Mouse (Mus musculus): ENCODE measurements around the gene Tln1. TPM values are rescaled to one million over a fixed set of nuclear protein-coding genes. Genes with fewer than 3 reads are reported as not detected.

Gene Tln1
- polyA plus RNA-seq, 1 experiment from 2014 or later: 64.9 TPM

DNA sequence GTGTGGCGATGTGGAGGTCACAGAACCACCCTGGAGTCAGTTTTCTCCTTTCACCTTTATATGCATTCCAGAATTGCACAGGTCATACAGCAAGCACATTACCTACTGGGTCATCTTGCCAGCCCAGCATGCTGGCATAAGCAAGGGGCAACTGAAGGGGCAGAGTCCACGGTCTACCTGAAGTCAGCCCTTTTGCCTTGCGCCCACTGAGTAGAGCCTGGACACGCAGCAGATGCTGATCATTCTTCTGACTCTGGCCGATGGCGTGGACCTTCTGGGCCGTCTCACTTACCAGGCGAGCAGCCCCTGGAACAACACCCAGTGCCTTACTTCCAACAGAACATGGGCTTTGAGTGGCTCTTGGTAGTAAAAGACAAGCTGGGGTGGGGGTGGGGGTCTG is 65.1 kb downstream of the Tln1 start:
- no peak overlapping the region for H3K4me2 ChIP-seq (ENCODE audit: low read length)
- no peak for TF ChIP-seq CTCF (IDR thresholded peaks at IDR 0.05; ENCODE audit: low read depth)
- 89% methylated on average over 8 of the region's 8 CpGs for WGBS
- peaks cover 10% of the 10 kb centered on the region; the same call in 1 of the 2 replicates for H3K4me1 ChIP-seq (replicated peaks; ENCODE audit: insufficient read depth, low read length)
- H3K9me3 ChIP-seq (replicated peaks; ENCODE audit: low read length): no peaks in the 10 kb centered on the region
- ATAC-seq (replicated peaks; ENCODE audit: low FRiP score, low read depth) (no peak), DNase-seq (ENCODE audit: low spot score) (no peak)
- H3K9ac ChIP-seq (ENCODE audit: low read depth, low read length): no peak overlapping the region
- H3K4me3 ChIP-seq (replicated peaks; ENCODE audit: low read depth, low read length): no peak overlapping the region
- peak overlapping the region; percentile 62 for H3K27ac ChIP-seq
- no peaks in the 10 kb centered on the region for H3K27me3 ChIP-seq (ENCODE audit: insufficient read depth, low read length)
- H3K36me3 ChIP-seq (ENCODE audit: insufficient read depth, low read length): peaks cover 15% of the 10 kb centered on the region

GRCm38 (mm10) chr4:43496587-43496986 is 65.9 kb downstream of the Tln1 start:
- H3K36me3 ChIP-seq (ENCODE audit: insufficient read depth, low read length): peaks cover 15% of the 10 kb centered on the region
- H3K27ac ChIP-seq: no peak overlapping the region
- WGBS: 49% methylated on average over 6 of the region's 6 CpGs
- ATAC-seq (replicated peaks; ENCODE audit: low FRiP score, low read depth): no peak
- H3K9ac ChIP-seq (ENCODE audit: low read depth, low read length): no peak overlapping the region
- H3K4me3 ChIP-seq (replicated peaks; ENCODE audit: low read depth, low read length): no peak overlapping the region
- H3K4me1 ChIP-seq (replicated peaks; ENCODE audit: insufficient read depth, low read length): peaks cover 10% of the 10 kb centered on the region; the same call in 1 of the 2 replicates
- no peak for DNase-seq (ENCODE audit: low spot score)
- no peaks in the 10 kb centered on the region for H3K9me3 ChIP-seq (replicated peaks; ENCODE audit: low read length)
- TF ChIP-seq CTCF (IDR thresholded peaks at IDR 0.05; ENCODE audit: low read depth): no peak
- H3K4me2 ChIP-seq (ENCODE audit: low read length): no peak overlapping the region
- no peaks in the 10 kb centered on the region for H3K27me3 ChIP-seq (ENCODE audit: insufficient read depth, low read length)

GRCm38 (mm10) chr4:43493846-43494240 is 68.6 kb downstream of the Tln1 start:
- Histone ChIP-seq H3K9ac (ENCODE audit: low read depth, low read length) (peak overlapping the region; percentile 56), H3K9me3 (replicated peaks; ENCODE audit: low read length) (no peaks in the 10 kb centered on the region), H3K4me1 (replicated peaks; ENCODE audit: insufficient read depth, low read length) (peaks cover 10% of the 10 kb centered on the region; the same call in 1 of the 2 replicates), H3K36me3 (ENCODE audit: insufficient read depth, low read length) (peaks cover 15% of the 10 kb centered on the region), H3K4me3 (replicated peaks; ENCODE audit: low read depth, low read length) (peak overlapping the region; percentile 63), H3K27me3 (ENCODE audit: insufficient read depth, low read length) (no peaks in the 10 kb centered on the region), H3K4me2 (ENCODE audit: low read length) (peak overlapping the region; percentile 63), H3K27ac (peak overlapping the region; percentile 71)
- DNase-seq (ENCODE audit: low spot score) (peak; percentile 44), ATAC-seq (replicated peaks; ENCODE audit: low FRiP score, low read depth) (no peak)
- TF ChIP-seq CTCF (IDR thresholded peaks at IDR 0.05; ENCODE audit: low read depth): no peak
- 1% methylated on average over 9 of the region's 9 CpGs for WGBS

GRCm38 (mm10) chr4:43493186-43493845 is 69.2 kb downstream of the Tln1 start:
- H3K4me3 ChIP-seq (replicated peaks; ENCODE audit: low read depth, low read length): peak overlapping the region; percentile 63
- H3K27me3 ChIP-seq (ENCODE audit: insufficient read depth, low read length): no peaks in the 10 kb centered on the region
- DNase-seq (ENCODE audit: low spot score) (peak; percentile 96), ATAC-seq (replicated peaks; ENCODE audit: low FRiP score, low read depth) (peak; percentile 80)
- H3K27ac ChIP-seq: peak overlapping the region; percentile 71
- peak overlapping the region; percentile 63 for H3K4me2 ChIP-seq (ENCODE audit: low read length)
- TF ChIP-seq CTCF (IDR thresholded peaks at IDR 0.05; ENCODE audit: low read depth): peak; percentile 20; the same call in 1 of the 2 replicates
- peaks cover 15% of the 10 kb centered on the region for H3K36me3 ChIP-seq (ENCODE audit: insufficient read depth, low read length)
- under 1% methylated on average over 47 of the region's 47 CpGs for WGBS
- peak overlapping the region; percentile 56 for H3K9ac ChIP-seq (ENCODE audit: low read depth, low read length)
- peaks cover 9% of the 10 kb centered on the region; the same call in 1 of the 2 replicates for H3K4me1 ChIP-seq (replicated peaks; ENCODE audit: insufficient read depth, low read length)
- no peaks in the 10 kb centered on the region for H3K9me3 ChIP-seq (replicated peaks; ENCODE audit: low read length)

- Histone ChIP-seq H3K27ac (peak within 1 kb of the TSS; percentile 71), H3K4me2 (ENCODE audit: low read length) (peak within 1 kb of the TSS; percentile 63), H3K4me1 (replicated peaks; ENCODE audit: insufficient read depth, low read length) (0 out of 2 replicates have a peak, but pooled peaks cover 4% of the 10 kb centered on the region), H3K9ac (ENCODE audit: low read depth, low read length) (peak within 1 kb of the TSS; percentile 56), H3K36me3 (ENCODE audit: insufficient read depth, low read length) (peaks cover 15% of the 10 kb centered on the region), H3K9me3 (replicated peaks; ENCODE audit: low read length) (no peaks in the 10 kb centered on the region), H3K27me3 (ENCODE audit: insufficient read depth, low read length) (no peaks in the 10 kb centered on the region), H3K4me3 (replicated peaks; ENCODE audit: low read depth, low read length) (peak within 1 kb of the TSS; percentile 63)
- WGBS: under 1% methylated on average over 25 of the region's 25 CpGs
- DNase-seq (ENCODE audit: low spot score): peak; percentile 98
- peak; percentile 96 for ATAC-seq (replicated peaks; ENCODE audit: low FRiP score, low read depth)
- TF ChIP-seq CTCF (IDR thresholded peaks at IDR 0.05; ENCODE audit: low read depth): peak; percentile 28; the same call in 1 of the 2 replicates
Measured at GRCm38 (mm10) chr4:43492821-43493185, 69.7 kb downstream of the Tln1 start, which contains the start of gene Ccdc107. TSS of gene Ccdc107 (plus strand) at chr4:43492900.

- Histone ChIP-seq H3K27ac (peak overlapping the region; percentile 71), H3K4me1 (replicated peaks; ENCODE audit: insufficient read depth, low read length) (0 out of 2 replicates have a peak, but pooled peaks cover 3% of the 10 kb centered on the region), H3K9ac (ENCODE audit: low read depth, low read length) (peak overlapping the region; percentile 56; the same call in 1 of the 2 replicates), H3K36me3 (ENCODE audit: insufficient read depth, low read length) (peaks cover 15% of the 10 kb centered on the region), H3K9me3 (replicated peaks; ENCODE audit: low read length) (no peaks in the 10 kb centered on the region), H3K27me3 (ENCODE audit: insufficient read depth, low read length) (no peaks in the 10 kb centered on the region), H3K4me3 (replicated peaks; ENCODE audit: low read depth, low read length) (peak overlapping the region; percentile 63), H3K4me2 (ENCODE audit: low read length) (peak overlapping the region; percentile 63)
- ATAC-seq (replicated peaks; ENCODE audit: low FRiP score, low read depth) (no peak), DNase-seq (ENCODE audit: low spot score) (peak; percentile 57)
- TF ChIP-seq CTCF (IDR thresholded peaks at IDR 0.05; ENCODE audit: low read depth): no peak
- WGBS: 45% methylated on average over 12 of the region's 12 CpGs
Measured at GRCm38 (mm10) chr4:43492101-43492820, 70.2 kb downstream of the Tln1 start.
